Mouse (Mus musculus): ENCODE measurements around the gene Gpr180. TPM values are rescaled to one million over a fixed set of nuclear protein-coding genes. Genes with fewer than 3 reads are reported as not detected.
"Not testable (repeated sequence)": the region's sequence is repeated elsewhere in the genome, so short reads cannot be mapped to it uniquely, and the experiment has no call there.

Gene Gpr180
- polyA plus RNA-seq, 1 experiment from 2014 or later = 42.0 TPM

GRCm38 (mm10) chr14:118131472-118131871, 5.5 kb upstream of the Gpr180 start:
- Histone ChIP-seq H3K36me3 (peaks cover 31% of the 10 kb centered on the region), H3K4me3 (peak overlapping the region; percentile 65), H3K27me3 (peaks cover 4% of the 10 kb centered on the region; the same call in 1 of the 2 replicates), H3K9ac (peak overlapping the region; percentile 82), H3K27ac (replicated peaks) (no peak overlapping the region), H3K9me3 (no peaks in the 10 kb centered on the region), H3K4me1 (replicated peaks) (peaks cover 25% of the 10 kb centered on the region), H3K4me2 (peak overlapping the region; percentile 84)
- WGBS = 82% methylated on average over 7 of the region's 7 CpGs
- ATAC-seq (ENCODE audit: low read depth) = no peak

GRCm38 (mm10) chr14:118131931-118132641, 4.9 kb upstream of the Gpr180 start:
- Histone ChIP-seq H3K36me3 (peaks cover 24% of the 10 kb centered on the region), H3K4me3 (peak overlapping the region; percentile 65), H3K4me1 (replicated peaks) (peaks cover 25% of the 10 kb centered on the region), H3K9ac (peak overlapping the region; percentile 82), H3K27me3 (peaks cover 4% of the 10 kb centered on the region; the same call in 1 of the 2 replicates), H3K4me2 (peak overlapping the region; percentile 84), H3K9me3 (no peaks in the 10 kb centered on the region), H3K27ac (replicated peaks) (peak overlapping the region; percentile 52)
- peak; percentile 9; the same call in 1 of the 2 replicates for ATAC-seq (ENCODE audit: low read depth)
- 13% methylated on average over 21 of the region's 21 CpGs for WGBS

- Histone ChIP-seq H3K4me3 (peak within 1 kb of the TSS; percentile 65), H3K9ac (peak within 1 kb of the TSS; percentile 82), H3K27ac (replicated peaks) (peak within 1 kb of the TSS; percentile 52), H3K4me2 (peak within 1 kb of the TSS; percentile 84), H3K36me3 (peaks cover 19% of the 10 kb centered on the region), H3K4me1 (replicated peaks) (peaks cover 28% of the 10 kb centered on the region), H3K9me3 (no peaks in the 10 kb centered on the region), H3K27me3 (peaks cover 4% of the 10 kb centered on the region; the same call in 1 of the 2 replicates)
- peak; percentile 68 for ATAC-seq (ENCODE audit: low read depth)
- whole genome bisulfite sequencing = under 1% methylated on average over 28 of the region's 28 CpGs
Measured at GRCm38 (mm10) chr14:118132642-118132977, 4.3 kb upstream of the Gpr180 start, which contains the start of gene Tgds. TSS of gene Tgds (minus strand) at chr14:118132755.

GRCm38 (mm10) chr14:118137487-118137886, 529 bp downstream of the Gpr180 start:
- WGBS = under 1% methylated on average over 13 of the region's 13 CpGs

GRCm38 (mm10) chr14:118142283-118142682, 5.3 kb downstream of the Gpr180 start:
- Histone ChIP-seq H3K4me3 (no peak overlapping the region), H3K27me3 (no peaks in the 10 kb centered on the region), H3K27ac (replicated peaks) (no peak overlapping the region), H3K36me3 (peaks cover 31% of the 10 kb centered on the region), H3K4me2 (no peak overlapping the region), H3K4me1 (replicated peaks) (peaks cover 11% of the 10 kb centered on the region), H3K9ac (no peak overlapping the region), H3K9me3 (no peaks in the 10 kb centered on the region)
- 93% methylated on average over 5 of the region's 5 CpGs for WGBS
- ATAC-seq (ENCODE audit: low read depth) = no peak

More at GRCm38 (mm10) chr14:118137487-118137886, 529 bp downstream of the Gpr180 start:
- H3K27ac ChIP-seq (replicated peaks) = peak overlapping the region; percentile 85
- no peaks in the 10 kb centered on the region for H3K9me3 ChIP-seq
- peak overlapping the region; percentile 77 for H3K4me2 ChIP-seq
- peak overlapping the region; percentile 88 for H3K9ac ChIP-seq
- H3K4me1 ChIP-seq (replicated peaks) = peaks cover 23% of the 10 kb centered on the region
- H3K4me3 ChIP-seq = peak overlapping the region; percentile 89
- H3K36me3 ChIP-seq = peaks cover 28% of the 10 kb centered on the region
- peaks cover 4% of the 10 kb centered on the region; the same call in 1 of the 2 replicates for H3K27me3 ChIP-seq
- peak; percentile 41 for ATAC-seq (ENCODE audit: low read depth)

GRCm38 (mm10) chr14:118148046-118148445, 11.1 kb downstream of the Gpr180 start:
- H3K36me3 ChIP-seq = peaks cover 24% of the 10 kb centered on the region
- H3K4me3 ChIP-seq = no peak overlapping the region
- no peak overlapping the region for H3K4me2 ChIP-seq
- H3K9me3 ChIP-seq = no peaks in the 10 kb centered on the region
- H3K27me3 ChIP-seq = no peaks in the 10 kb centered on the region
- no peak overlapping the region for H3K9ac ChIP-seq
- WGBS = 92% methylated on average over 13 of the region's 13 CpGs
- ATAC-seq (ENCODE audit: low read depth) = no peak
- H3K27ac ChIP-seq (replicated peaks) = no peak overlapping the region
- H3K4me1 ChIP-seq (replicated peaks) = no peaks in the 10 kb centered on the region

- H3K9ac ChIP-seq = no peak overlapping the region
- no peaks in the 10 kb centered on the region for H3K27me3 ChIP-seq
- ATAC-seq (ENCODE audit: low read depth) = no peak
- H3K9me3 ChIP-seq = no peaks in the 10 kb centered on the region
- no peaks in the 10 kb centered on the region for H3K4me1 ChIP-seq (replicated peaks)
- H3K36me3 ChIP-seq = peaks cover 24% of the 10 kb centered on the region
- H3K4me3 ChIP-seq = no peak overlapping the region
- no peak overlapping the region for H3K4me2 ChIP-seq
- WGBS = 89% methylated on average over 10 of the region's 10 CpGs
- H3K27ac ChIP-seq (replicated peaks) = no peak overlapping the region
Measured at GRCm38 (mm10) chr14:118148554-118148953, 11.6 kb downstream of the Gpr180 start.

GRCm38 (mm10) chr14:118150656-118151551, 13.9 kb downstream of the Gpr180 start:
- Histone ChIP-seq H3K27ac (replicated peaks) (no peak overlapping the region), H3K36me3 (peaks cover 28% of the 10 kb centered on the region), H3K4me2 (no peak overlapping the region), H3K9ac (no peak overlapping the region), H3K9me3 (no peaks in the 10 kb centered on the region), H3K4me1 (replicated peaks) (no peaks in the 10 kb centered on the region), H3K27me3 (no peaks in the 10 kb centered on the region), H3K4me3 (no peak overlapping the region)
- ATAC-seq (ENCODE audit: low read depth) = no peak
- WGBS = 91% methylated on average over 26 of the region's 26 CpGs

- no peak overlapping the region for H3K4me2 ChIP-seq
- H3K4me1 ChIP-seq (replicated peaks) = no peaks in the 10 kb centered on the region
- no peaks in the 10 kb centered on the region for H3K9me3 ChIP-seq
- WGBS = 78% methylated on average over 5 of the region's 5 CpGs
- ATAC-seq (ENCODE audit: low read depth) = no peak
- H3K27me3 ChIP-seq = no peaks in the 10 kb centered on the region
- no peak overlapping the region for H3K4me3 ChIP-seq
- H3K36me3 ChIP-seq = peaks cover 34% of the 10 kb centered on the region
- H3K9ac ChIP-seq = no peak overlapping the region
- no peak overlapping the region for H3K27ac ChIP-seq (replicated peaks)
Measured at GRCm38 (mm10) chr14:118151651-118152293, 14.8 kb downstream of the Gpr180 start.

- 93% methylated on average over 8 of the region's 8 CpGs for WGBS
- ATAC-seq (ENCODE audit: low read depth) = no peak
- no peaks in the 10 kb centered on the region for H3K27me3 ChIP-seq
Measured at GRCm38 (mm10) chr14:118152294-118152651, 15.3 kb downstream of the Gpr180 start.

GRCm38 (mm10) chr14:118156056-118156455, 19.1 kb downstream of the Gpr180 start:
- not testable (repeated sequence) for H3K9ac ChIP-seq; ATAC-seq (ENCODE audit: low read depth); H3K27me3 ChIP-seq; H3K4me2 ChIP-seq; H3K4me3 ChIP-seq; H3K4me1 ChIP-seq (replicated peaks); H3K9me3 ChIP-seq; H3K27ac ChIP-seq (replicated peaks)
- WGBS = 89% methylated on average over 16 of the region's 16 CpGs
- H3K36me3 ChIP-seq = peaks cover 40% of the 10 kb centered on the region

More at GRCm38 (mm10) chr14:118152294-118152651, 15.3 kb downstream of the Gpr180 start:
- H3K9ac ChIP-seq = no peak overlapping the region
- no peak overlapping the region for H3K27ac ChIP-seq (replicated peaks)
- no peak overlapping the region for H3K4me2 ChIP-seq
- no peaks in the 10 kb centered on the region for H3K9me3 ChIP-seq
- no peak overlapping the region for H3K4me3 ChIP-seq
- no peaks in the 10 kb centered on the region for H3K4me1 ChIP-seq (replicated peaks)
- peaks cover 32% of the 10 kb centered on the region for H3K36me3 ChIP-seq

- Histone ChIP-seq H3K4me3 (no peak overlapping the region), H3K27ac (replicated peaks) (no peak overlapping the region), H3K27me3 (no peaks in the 10 kb centered on the region), H3K9me3 (no peaks in the 10 kb centered on the region), H3K4me1 (replicated peaks) (no peaks in the 10 kb centered on the region), H3K9ac (no peak overlapping the region), H3K4me2 (no peak overlapping the region), H3K36me3 (peaks cover 46% of the 10 kb centered on the region)
- 89% methylated on average over 10 of the region's 10 CpGs for WGBS
- peak; percentile 36; the same call in 1 of the 2 replicates for ATAC-seq (ENCODE audit: low read depth)
Measured at GRCm38 (mm10) chr14:118156740-118157139, 19.8 kb downstream of the Gpr180 start.

Data from neural tube, embryonic 13.5 days (tissue).